Mouse (Mus musculus) thymus, postnatal 10 days (tissue): ENCODE measurements around the gene Kcnh5.

Experiments
- DNase-seq, 2 experiments: peaks; one replicate each; pipeline ENCODE4 v3.0.0; 2021; ENCODE audit warnings: low spot score in 2 of 2

Kcnh5 gene

DNA sequence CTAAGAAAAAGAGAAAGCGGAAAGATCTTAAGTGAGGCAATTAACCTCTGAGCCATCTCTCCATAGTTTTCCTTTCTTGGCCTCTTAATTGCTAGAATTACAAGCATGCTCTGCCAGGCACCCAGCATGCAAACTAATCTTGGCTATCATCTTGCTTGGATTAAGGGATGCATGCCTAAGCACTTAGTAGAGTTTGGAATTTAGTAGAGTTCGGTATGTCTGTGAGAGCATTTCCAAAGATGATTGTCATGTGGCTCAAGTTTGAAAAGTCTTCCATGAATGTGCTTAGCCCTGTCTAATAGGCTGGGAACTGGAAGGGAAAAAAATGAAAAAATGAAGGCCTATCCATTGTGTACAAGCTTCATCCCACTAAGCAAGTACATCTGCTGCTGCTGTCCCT lies 224.5 kb downstream of the Kcnh5 start:
- no peak for DNase-seq

DNA sequence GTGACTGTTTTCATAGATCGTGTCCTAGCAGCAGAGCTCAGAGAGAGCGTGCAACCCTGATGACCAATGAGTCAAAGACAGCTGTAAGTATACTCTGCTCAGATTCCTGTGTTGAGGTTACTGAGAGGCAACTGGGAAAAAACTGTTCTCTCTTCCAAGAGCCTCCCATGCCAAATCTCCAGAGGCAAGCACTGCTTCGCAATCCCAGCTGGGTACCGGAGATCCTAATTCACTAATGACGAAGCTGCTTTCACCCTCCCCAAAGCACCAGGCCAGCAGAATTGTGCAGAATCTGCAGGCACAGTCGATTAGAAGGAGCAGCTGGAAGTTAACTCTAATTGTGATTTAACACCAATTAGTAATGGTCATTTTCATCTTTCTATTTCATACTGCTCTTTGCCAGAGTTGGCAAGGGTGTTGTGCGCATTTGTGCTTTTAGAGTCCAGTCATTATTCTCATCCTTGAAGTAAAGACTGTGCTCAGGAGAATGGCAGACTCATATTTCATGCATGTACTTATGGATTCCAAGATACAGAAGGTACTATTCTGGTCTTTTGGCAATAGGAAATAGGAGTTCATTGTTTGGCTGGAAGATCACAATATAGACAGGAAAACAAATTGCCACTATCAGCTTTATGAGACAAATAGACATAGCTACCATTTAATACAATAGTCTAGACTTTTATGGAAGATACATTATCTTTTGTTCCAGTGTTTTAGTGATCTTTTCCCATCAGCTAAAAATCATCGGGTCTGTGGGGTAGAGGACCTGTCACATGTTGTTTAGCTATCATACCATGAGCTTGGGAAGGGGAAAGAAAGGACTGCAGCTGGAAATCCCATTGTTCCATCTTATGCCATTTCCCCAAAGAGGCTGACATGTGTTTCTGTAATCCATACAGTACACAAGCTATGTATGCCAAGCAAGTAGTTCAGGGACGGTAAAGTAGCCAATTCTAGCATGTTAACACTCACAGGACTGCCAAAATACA lies 225.7 kb downstream of the Kcnh5 start:
- no peak for DNase-seq

DNA sequence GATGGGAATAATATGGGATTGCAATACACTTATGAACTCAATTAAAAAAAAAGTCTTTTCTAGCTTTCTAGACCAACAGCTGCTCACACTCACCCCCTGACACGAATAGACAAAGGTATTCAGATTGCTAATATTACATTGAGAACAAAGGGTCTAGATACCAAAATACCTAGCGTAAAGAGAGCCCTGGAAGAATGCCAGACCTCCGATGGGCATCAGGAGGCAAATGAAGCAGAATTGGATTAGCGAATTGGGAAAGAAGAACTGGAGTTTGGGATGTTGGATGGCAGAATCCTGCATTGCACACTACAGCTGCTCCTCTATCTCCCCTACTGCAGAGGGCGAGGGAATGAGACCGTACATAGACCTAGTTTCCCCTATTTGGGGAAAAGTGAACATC lies 275.8 kb downstream of the Kcnh5 start:
- no peak for DNase-seq

DNA sequence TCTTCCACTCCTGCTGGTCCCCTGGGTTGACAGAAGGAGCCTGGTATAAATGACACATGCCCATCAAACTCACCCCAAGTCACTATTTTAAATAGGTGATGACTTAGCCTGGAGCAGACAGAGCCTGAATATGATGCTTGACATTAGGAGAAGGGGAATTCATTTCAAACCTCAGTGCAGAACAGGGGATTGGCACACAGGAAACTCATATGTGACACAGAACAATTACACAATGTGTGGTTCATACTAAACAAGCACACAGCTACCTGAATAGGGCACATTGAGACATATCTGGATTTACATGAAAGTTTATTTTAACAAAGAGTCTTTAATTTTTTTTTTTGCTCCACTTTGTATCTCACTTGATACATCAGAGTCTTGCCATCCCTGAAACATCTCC lies 276.4 kb downstream of the Kcnh5 start:
- no peak for DNase-seq

DNA sequence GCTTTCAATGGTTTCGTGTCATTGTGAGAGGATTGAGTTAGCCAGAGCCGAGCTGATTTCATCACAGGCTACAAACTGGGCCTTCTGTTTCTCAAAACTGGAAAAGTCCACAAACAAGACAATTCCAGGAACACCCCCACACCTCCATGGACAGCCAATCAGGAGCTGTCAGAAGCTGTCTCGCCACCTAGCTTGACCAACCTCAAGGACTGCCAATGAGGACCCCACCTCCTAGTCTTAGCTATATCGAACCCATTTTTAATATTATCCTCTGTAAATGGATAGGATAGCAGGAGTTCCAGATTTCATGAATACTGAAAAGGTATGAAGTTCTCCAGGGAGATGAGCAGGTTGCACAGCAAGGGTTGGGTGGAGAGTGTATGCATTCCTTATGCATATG lies 278.1 kb downstream of the Kcnh5 start:
- no peak for DNase-seq

DNA sequence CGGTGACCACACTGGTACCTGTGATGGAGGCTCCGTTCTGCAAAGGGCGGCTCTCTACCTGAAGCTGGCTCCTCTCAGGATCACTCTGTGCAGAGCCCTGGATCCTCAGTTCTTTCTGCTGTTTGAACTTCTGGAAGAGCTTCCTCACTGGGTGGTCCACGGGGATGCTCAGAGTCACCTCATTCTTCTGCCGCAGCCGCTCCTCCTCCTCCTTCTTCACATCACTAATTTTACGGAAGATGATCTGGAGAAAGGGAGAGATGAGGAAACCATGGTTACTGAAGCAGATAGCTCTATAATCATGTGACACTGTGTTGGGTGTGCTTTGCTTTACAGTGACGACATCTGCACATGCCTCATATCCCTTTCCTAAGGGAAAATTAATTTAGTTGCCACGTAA lies 278.9 kb downstream of the Kcnh5 start:
- DNase-seq = no peak

DNA sequence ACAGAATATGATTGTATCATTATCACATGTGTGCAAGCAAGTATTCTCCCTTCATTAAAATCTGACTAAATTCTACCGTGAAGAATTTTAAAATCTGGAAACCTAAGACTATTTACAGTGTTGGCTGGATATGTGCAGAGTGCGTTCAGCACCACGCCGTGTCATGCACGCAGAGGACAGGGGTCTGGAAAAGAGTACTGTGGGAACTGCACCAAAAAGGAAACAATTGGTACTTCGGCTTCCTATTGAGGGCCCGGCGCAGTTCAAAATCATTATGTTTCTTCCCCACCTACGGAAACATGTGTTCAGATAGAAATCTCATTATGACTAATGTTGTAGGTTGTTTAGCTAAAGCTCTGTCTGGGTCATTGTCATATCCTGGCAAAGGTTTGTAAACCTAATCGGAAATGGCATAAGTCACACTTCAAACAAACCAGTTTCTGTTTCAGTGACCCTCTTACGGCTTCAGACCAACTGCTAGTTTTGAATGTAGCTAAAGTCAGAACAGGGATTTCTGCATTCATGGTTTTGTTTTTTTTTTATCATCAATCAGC lies 282.2 kb downstream of the Kcnh5 start:
- no peak for DNase-seq

DNA sequence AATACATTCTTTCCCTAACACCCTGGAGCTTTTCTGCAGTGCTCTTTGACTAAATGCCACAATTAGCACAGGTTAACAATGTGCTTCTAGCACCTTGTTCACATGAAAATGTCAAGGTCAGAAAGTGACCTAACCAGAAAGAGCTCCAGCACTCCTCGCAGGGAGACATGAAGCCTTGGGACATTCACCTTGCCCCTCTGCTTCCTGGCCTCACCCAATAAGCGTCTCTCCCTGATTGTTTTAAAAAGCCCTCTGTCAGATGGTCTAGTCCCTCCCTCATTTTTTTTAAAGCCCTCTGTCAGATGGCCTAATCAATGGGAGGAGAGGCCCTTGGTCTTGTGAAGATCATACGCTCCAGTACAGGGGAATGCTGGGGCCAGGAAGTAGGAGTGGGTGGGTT lies 287.7 kb downstream of the Kcnh5 start:
- DNase-seq = no peak

DNA sequence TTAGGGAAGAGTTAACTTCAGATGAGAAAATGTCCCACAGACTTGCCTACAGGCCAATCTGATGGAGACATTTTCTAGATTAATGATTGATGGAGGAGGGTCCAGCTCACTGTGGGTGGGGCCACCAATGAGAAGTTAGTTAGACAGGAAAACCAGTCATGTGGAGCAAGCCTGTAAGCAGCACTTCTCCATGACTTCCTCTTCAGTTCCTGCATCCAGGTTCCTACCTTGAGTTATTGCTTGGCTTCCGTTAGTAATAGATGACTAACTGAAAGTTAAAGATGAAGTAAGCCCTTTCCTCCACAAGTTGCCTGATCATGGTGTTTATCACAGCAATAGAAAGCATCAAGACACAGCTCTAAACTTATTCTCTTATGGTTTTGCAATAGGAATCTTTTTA lies 290.1 kb downstream of the Kcnh5 start:
- DNase-seq = no peak

DNA sequence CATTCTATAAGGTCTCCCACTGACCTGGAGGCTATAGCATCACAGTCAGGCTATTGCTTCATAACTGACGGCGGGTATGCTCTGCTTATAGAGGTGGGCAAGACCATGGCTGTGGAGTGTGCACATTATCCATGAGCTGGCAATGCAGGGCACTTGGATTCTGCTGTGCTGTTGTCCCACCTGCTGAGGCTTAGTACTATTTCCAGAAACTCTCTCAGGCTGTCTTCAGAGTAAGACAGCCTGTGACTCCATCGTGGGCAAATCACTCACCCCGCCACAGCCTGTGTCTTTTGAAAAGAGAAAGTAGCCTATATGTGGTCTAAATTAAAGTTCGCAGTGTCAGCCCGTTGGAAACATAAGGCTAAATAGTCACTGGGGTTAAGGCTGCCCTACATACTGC lies 295.8 kb downstream of the Kcnh5 start:
- DNase-seq = no peak

DNA sequence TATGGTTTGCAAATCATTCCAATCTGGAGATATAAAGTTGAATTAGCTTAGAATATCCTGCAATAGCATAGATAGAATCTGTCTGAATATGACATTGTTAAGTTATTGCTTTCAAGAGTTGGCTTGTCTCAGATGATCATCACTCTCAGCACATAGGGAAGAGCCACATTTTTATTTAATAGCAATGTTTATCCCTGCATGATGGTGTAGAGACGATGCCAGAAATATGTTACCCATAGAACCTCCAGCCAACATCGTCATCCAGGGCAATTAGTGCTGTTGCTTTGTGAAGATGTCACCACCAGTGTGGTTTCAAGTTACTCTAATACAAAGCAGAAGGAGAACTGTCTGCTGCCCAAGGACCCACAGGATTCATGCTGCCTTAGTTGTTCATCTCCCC lies 321.5 kb downstream of the Kcnh5 start:
- no peak for DNase-seq

DNA sequence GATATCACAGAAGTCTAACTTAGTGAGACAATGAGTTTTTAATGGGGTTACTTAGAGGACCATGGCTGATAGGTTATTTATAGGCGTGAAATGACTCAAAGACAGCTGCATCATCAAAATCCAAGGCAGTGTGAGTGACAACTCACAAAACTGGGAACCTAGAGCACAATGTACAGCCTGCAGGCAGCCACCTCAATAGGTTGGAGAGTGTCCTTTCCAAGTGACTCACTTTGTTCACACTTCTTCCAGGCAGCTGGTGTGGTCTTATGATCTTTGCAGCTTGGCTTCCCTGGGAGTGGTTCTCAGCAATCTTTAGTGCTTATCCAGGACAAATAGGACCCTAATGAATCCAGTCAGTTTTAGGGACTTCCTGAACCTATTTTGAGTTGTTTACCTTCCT lies 322.9 kb downstream of the Kcnh5 start:
- no peak for DNase-seq

DNA sequence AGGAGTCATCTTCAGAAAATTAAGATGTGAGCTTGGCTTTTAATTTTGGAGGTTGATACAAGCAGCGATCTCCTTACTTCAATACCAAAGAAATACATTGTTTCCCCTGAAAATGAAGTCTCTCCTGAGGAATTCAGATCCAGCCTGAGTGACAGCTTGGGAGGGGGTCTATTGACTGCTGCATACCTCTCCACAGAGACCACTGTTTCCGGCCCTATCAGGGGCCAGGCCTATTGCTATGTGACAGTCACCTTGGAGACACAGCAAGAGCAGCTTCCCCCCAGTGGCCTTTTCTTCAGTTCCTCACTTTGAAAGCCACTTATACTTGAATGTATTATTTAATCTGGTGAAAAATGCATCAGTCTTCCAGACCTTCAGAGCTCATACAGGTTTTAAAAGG lies 326.8 kb downstream of the Kcnh5 start:
- no peak for DNase-seq

DNA sequence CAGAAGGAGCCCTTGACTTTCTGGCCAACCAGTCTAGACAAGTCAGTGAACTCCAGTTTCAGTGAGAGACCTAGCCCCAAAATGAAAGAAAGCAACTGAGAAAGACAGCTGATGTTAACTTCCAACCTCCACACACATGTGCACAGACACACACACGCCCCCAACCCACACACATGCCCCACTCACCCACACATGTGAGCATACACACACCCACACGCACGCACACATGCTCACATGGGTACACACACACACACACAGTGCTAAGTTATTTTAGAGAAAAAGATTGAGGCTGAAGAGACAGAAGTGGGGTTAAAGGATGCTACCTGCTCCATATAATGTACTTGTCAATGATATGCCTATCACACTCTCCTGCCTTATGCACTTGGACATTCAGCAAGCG lies 327.2 kb downstream of the Kcnh5 start:
- DNase-seq = no peak

DNA sequence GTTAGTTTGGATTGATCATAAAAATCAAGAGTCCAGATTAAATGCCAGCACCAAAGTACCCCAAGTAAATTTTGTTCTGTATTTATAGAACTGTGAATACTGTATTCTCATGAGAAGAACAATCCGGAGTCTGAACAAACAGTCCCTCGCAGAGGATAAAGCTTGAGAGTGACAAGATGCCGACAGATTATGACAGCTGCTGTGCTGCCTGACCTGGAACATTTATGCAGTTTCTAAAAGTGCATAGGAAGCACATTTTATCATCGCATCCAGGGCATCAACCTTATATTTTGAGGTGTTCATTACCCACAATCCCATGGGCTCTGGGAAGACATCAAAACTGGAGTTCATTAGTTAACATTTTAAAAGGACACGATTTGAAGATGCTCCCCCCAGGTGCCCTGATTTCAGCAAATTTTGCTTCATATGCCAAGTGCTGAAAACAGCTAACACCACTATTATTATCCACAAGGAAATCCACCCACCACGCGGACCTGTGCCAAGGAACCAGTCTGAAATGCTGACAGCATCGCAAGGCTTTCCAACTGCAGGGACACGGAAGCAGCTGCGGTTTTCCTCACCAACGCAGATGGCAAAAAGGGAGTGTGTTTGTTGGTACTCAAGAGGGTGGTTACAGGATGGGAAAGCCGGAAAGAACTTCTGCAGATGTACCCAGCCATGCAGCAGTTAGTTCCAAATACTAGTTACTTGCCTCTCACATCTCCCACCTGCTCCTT lies 328.4 kb downstream of the Kcnh5 start:
- DNase-seq = no peak
